Mouse (Mus musculus): Measurements from ENCODE around the gene Olfr506. TPM values are rescaled to one million over a fixed set of nuclear protein-coding genes. Genes with fewer than 3 reads are reported as not detected.

The Olfr506 gene
- polyA plus RNA-seq, 1 experiment, result not detected

DNA sequence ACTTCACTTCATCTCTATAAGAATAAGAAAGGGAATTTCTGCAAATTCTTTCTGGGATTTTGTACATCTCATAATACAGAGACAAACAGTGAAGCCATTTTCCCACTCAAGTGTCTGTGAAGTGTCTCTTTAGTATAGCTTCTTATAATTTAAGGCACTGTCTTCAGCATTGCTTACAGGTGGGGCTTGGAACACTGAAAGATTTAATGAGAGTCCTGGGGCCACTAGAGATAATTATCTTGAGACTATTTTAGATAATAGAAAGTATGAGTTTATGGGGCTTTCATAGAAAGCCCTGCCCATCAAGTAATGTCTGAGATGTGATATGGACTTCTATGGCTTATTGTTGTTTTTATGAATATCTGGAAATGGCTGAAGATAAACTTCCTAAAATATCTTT is 41.2 kb downstream of the Olfr506 start, which contains the start of gene Olfr509:
Gene Olfr509, minus strand, starts transcription at position 101 of the 400 bp plus-strand sequence.
- H3K36me3 ChIP-seq (ENCODE audit: control insufficient read depth, insufficient read depth, low read length), result no peaks in the 10 kb centered on the region
- H3K27ac ChIP-seq (ENCODE audit: insufficient read depth, low read depth, low read length), result no peak within 1 kb of the TSS
- no peak within 1 kb of the TSS for H3K4me3 ChIP-seq (ENCODE audit: low read depth, low read length)
- no peaks in the 10 kb centered on the region for H3K27me3 ChIP-seq (ENCODE audit: control insufficient read depth, insufficient read depth, low read length)
- TF ChIP-seq CTCF (IDR thresholded peaks at IDR 0.05; ENCODE audit: extremely low read depth, insufficient read length, insufficient replicate concordance, low read depth, low read length), result no peak
- no peak for TF ChIP-seq POLR2A (IDR thresholded peaks at IDR 0.05; ENCODE audit: low read depth, low read length)
- H3K4me1 ChIP-seq (ENCODE audit: control insufficient read depth, insufficient read depth, insufficient read length, low read length), result no peaks in the 10 kb centered on the region

GRCm38 (mm10) chr7:108662419-108662818 is 51.8 kb downstream of the Olfr506 start:
- Histone ChIP-seq H3K27me3 (ENCODE audit: control insufficient read depth, insufficient read depth, low read length) (no peaks in the 10 kb centered on the region), H3K36me3 (ENCODE audit: control insufficient read depth, insufficient read depth, low read length) (no peaks in the 10 kb centered on the region), H3K4me3 (ENCODE audit: low read depth, low read length) (no peak overlapping the region), H3K27ac (ENCODE audit: insufficient read depth, low read depth, low read length) (no peak overlapping the region), H3K4me1 (ENCODE audit: control insufficient read depth, insufficient read depth, insufficient read length, low read length) (no peaks in the 10 kb centered on the region)
- TF ChIP-seq CTCF (IDR thresholded peaks at IDR 0.05; ENCODE audit: extremely low read depth, insufficient read length, insufficient replicate concordance, low read depth, low read length), result no peak
- TF ChIP-seq POLR2A (IDR thresholded peaks at IDR 0.05; ENCODE audit: low read depth, low read length), result no peak
- WGBS, result 82% methylated on average over 3 of the region's 3 CpGs

Other genes starting within 250 kb of the Olfr506 start
- not detected in 2 replicates for gene Olfr494, start 245.5 kb upstream of the Olfr506 start, polyA plus RNA-seq (2012; rRNA removed)
- gene Olfr495, start 217.6 kb upstream of the Olfr506 start, polyA plus RNA-seq (2012; rRNA removed), result not detected in 2 replicates
- not detected in 2 replicates for gene Olfr497, start 190.4 kb upstream of the Olfr506 start, polyA plus RNA-seq (2012; rRNA removed)
- not detected in 2 replicates for gene Olfr498, start 145.5 kb upstream of the Olfr506 start, polyA plus RNA-seq (2012; rRNA removed)
- gene Olfr502, start 85.7 kb upstream of the Olfr506 start, polyA plus RNA-seq (2012; rRNA removed), result not detected in 2 replicates
- gene Olfr503, start 66.3 kb upstream of the Olfr506 start, polyA plus RNA-seq (2012; rRNA removed), result not detected in 2 replicates
- gene Olfr504, start 45.0 kb upstream of the Olfr506 start, polyA plus RNA-seq (2012; rRNA removed), result not detected in 2 replicates
- not detected in 2 replicates for gene Olfr507, start 11.0 kb downstream of the Olfr506 start, polyA plus RNA-seq (2012; rRNA removed)
- gene Olfr508, start 19.2 kb downstream of the Olfr506 start, polyA plus RNA-seq (2012; rRNA removed), result not detected in 2 replicates
- gene Olfr509, start 41.1 kb downstream of the Olfr506 start, polyA plus RNA-seq (2012; rRNA removed), result not detected in 2 replicates
- gene Olfr510, start 55.6 kb downstream of the Olfr506 start, polyA plus RNA-seq (2012; rRNA removed), result not detected in 2 replicates
- gene Olfr512, start 102.5 kb downstream of the Olfr506 start, polyA plus RNA-seq (2012; rRNA removed), result not detected in 2 replicates
- gene Olfr513, start 140.2 kb downstream of the Olfr506 start, polyA plus RNA-seq (2012; rRNA removed), result not detected in 2 replicates
- not detected in 2 replicates for gene Olfr514, start 215.2 kb downstream of the Olfr506 start, polyA plus RNA-seq (2012; rRNA removed)
- not detected in 2 replicates for gene Olfr516, start 239.7 kb downstream of the Olfr506 start, polyA plus RNA-seq (2012; rRNA removed)

Measured in small intestine, adult 2 months (tissue).